18 mouse cellular contexts compared by ENCODE assay signal in the genomic region with DNA sequence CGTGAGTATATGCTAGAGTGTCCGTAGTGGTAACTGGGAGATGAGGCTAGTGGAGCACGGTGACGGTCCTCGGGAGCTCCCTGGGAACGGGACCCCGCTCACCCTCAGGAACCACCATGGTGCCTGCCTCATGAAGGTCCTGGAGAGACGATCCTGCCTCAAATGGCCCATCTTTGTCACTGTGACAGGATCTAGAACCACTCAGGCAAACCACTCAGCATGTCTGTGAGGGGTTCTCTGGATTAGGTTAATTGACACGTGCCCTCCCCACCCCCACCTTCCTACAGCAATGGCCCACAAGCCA. TPM values are rescaled to one million over a fixed set of nuclear protein-coding genes. Genes with fewer than 3 reads are reported as not detected.
DNase-seq lines count a peak whose midpoint lies in the region; ATAC-seq and TF ChIP-seq lines count a peak whose summit lies in the region.
"Had no signal": no experiment of that assay in that cellular context is flagged by ENCODE, and none has a peak within 500 bp of the region (broad histone marks: within the 10 kb centered on the region; RNA-seq: fewer than 3 reads in every experiment).

No protein-coding gene starts in this region.

- no peak for TF ChIP-seq EP300 in lung, postnatal 0 days (IDR thresholded peaks at IDR 0.05)

- no peaks in the 10 kb centered on the region for H3K27me3 ChIP-seq in heart, embryonic 16.5 days (ENCODE audit: control insufficient read depth, insufficient read depth, low read length)
- no peaks in the 10 kb centered on the region for H3K27me3 ChIP-seq in lung, postnatal 0 days (replicated peaks; ENCODE audit: insufficient read depth, low read length)
- no peaks in the 10 kb centered on the region for H3K27me3 ChIP-seq in embryonic facial prominence, embryonic 12.5 days
- H3K27me3 ChIP-seq in hindbrain, postnatal 0 days (ENCODE audit: insufficient read depth, low read length): no peaks in the 10 kb centered on the region
- H3K27me3 ChIP-seq: heart, embryonic 12.5 days; megakaryocyte, embryonic 14.5 days had no signal

- H3K4me1 ChIP-seq in heart, embryonic 16.5 days (ENCODE audit: control insufficient read depth, insufficient read depth, low read length): peaks cover 23% of the 10 kb centered on the region
- H3K4me1 ChIP-seq in lung, postnatal 0 days (ENCODE audit: insufficient read depth, low read depth, low read length): no peaks in the 10 kb centered on the region
- peaks cover 18% of the 10 kb centered on the region for H3K4me1 ChIP-seq in lung, adult 2 months (ENCODE audit: control insufficient read depth, insufficient read depth, low read length)
- H3K4me1 ChIP-seq in embryonic facial prominence, embryonic 12.5 days: peaks cover 39% of the 10 kb centered on the region
- H3K4me1 ChIP-seq in hindbrain, postnatal 0 days (ENCODE audit: insufficient read depth, low read length): no peaks in the 10 kb centered on the region

- no peak overlapping the region for H3K9ac ChIP-seq in heart, embryonic 16.5 days (ENCODE audit: low read length)
- H3K9ac ChIP-seq in lung, postnatal 0 days (replicated peaks; ENCODE audit: low read depth): no peak overlapping the region
- H3K9ac ChIP-seq in embryonic facial prominence, embryonic 12.5 days: no peak overlapping the region
- no peak overlapping the region for H3K9ac ChIP-seq in hindbrain, postnatal 0 days (replicated peaks; ENCODE audit: low read length)
- H3K9ac ChIP-seq: heart, embryonic 12.5 days; liver, postnatal 0 days had no signal

- 77% methylated on average over 9 of the region's 9 CpGs for WGBS in heart, embryonic 16.5 days
- 67% methylated on average over 9 of the region's 9 CpGs for WGBS in lung, postnatal 0 days
- 76% methylated on average over 9 of the region's 9 CpGs for WGBS in lung, adult 2 months
- WGBS in embryonic facial prominence, embryonic 12.5 days: 78% methylated on average over 9 of the region's 9 CpGs
- 79% methylated on average over 9 of the region's 9 CpGs for WGBS in hindbrain, postnatal 0 days

- TF ChIP-seq CTCF in lung, postnatal 0 days (IDR thresholded peaks at IDR 0.05): no peak
- TF ChIP-seq CTCF in lung, adult 2 months (IDR thresholded peaks at IDR 0.05; ENCODE audit: insufficient read depth, low read length): no peak
- TF ChIP-seq CTCF in hindbrain, postnatal 0 days (IDR thresholded peaks at IDR 0.05; ENCODE audit: low read depth): no peak

- H3K9me3 ChIP-seq in heart, embryonic 16.5 days (replicated peaks; ENCODE audit: control insufficient read depth, low read length): no peaks in the 10 kb centered on the region
- H3K9me3 ChIP-seq in lung, postnatal 0 days (ENCODE audit: low read length): no peaks in the 10 kb centered on the region
- H3K9me3 ChIP-seq in embryonic facial prominence, embryonic 12.5 days: no peaks in the 10 kb centered on the region
- H3K9me3 ChIP-seq in hindbrain, postnatal 0 days (ENCODE audit: low read length): no peaks in the 10 kb centered on the region
- H3K9me3 ChIP-seq: heart, embryonic 12.5 days; megakaryocyte, embryonic 14.5 days had no signal

- TF ChIP-seq POLR2A in lung, adult 2 months (IDR thresholded peaks at IDR 0.05; ENCODE audit: borderline replicate concordance, extremely low read depth, low read depth, low read length): no peak

- no peak overlapping the region for H3K4me2 ChIP-seq in heart, embryonic 16.5 days (ENCODE audit: low read depth, low read length)
- no peak overlapping the region for H3K4me2 ChIP-seq in lung, postnatal 0 days (replicated peaks; ENCODE audit: low read depth, low read length)
- H3K4me2 ChIP-seq in embryonic facial prominence, embryonic 12.5 days (replicated peaks): no peak overlapping the region
- H3K4me2 ChIP-seq in hindbrain, postnatal 0 days (ENCODE audit: low read depth, low read length): no peak overlapping the region
- H3K4me2 ChIP-seq: heart, embryonic 12.5 days had no signal

- no peak for DNase-seq in heart, postnatal 25 days (ENCODE audit: low spot score)
- DNase-seq in lung, postnatal 0 days (ENCODE audit: low spot score): no peak
- no peak for DNase-seq in lung, adult 2 months
- no peak for DNase-seq in hindbrain, postnatal 0 days (ENCODE audit: low spot score)
- DNase-seq in kidney, adult 11 months: no peak
- DNase-seq: adrenal gland, postnatal 36 days; cerebellum, adult 2 months; kidney, adult 8-10 months; kidney, postnatal 25 days; liver; liver, postnatal 0 days; thymus, postnatal 4 days had no signal

- intact Hi-C loops in heart, postnatal 25 days (cut with DNase I): loop anchor here (5.0 kb wide), 1 partner anchor 42 kb away; the partner anchor contains the start of gene Frmd6

- no peak overlapping the region; the same call in 1 of the 2 replicates for H3K27ac ChIP-seq in heart, embryonic 16.5 days (ENCODE audit: low read length)
- no peak overlapping the region for H3K27ac ChIP-seq in lung, postnatal 0 days (ENCODE audit: low read length)
- H3K27ac ChIP-seq in embryonic facial prominence, embryonic 12.5 days: 0 out of 2 replicates have a peak overlapping the region, but pooled peaks have one; percentile 17
- no peak overlapping the region for H3K27ac ChIP-seq in hindbrain, postnatal 0 days

- ATAC-seq in heart, embryonic 16.5 days (replicated peaks; ENCODE audit: extremely low read depth, insufficient read depth, low FRiP score): 0 out of 2 replicates have a peak, but pooled peaks have one; percentile 7
- ATAC-seq in lung, postnatal 0 days: peak; percentile 28; the same call in 1 of the 2 replicates
- no peak; the same call in 1 of the 2 replicates for ATAC-seq in embryonic facial prominence, embryonic 12.5 days (ENCODE audit: insufficient number of reproducible peaks, insufficient read depth, low FRiP score, low TSS enrichment)
- peak; percentile 38; the same call in 1 of the 2 replicates for ATAC-seq in hindbrain, postnatal 0 days
- ATAC-seq: forebrain, embryonic 16.5 days; liver, postnatal 0 days had no signal

- no peak overlapping the region for H3K4me3 ChIP-seq in heart, embryonic 16.5 days (ENCODE audit: low read length)
- no peak overlapping the region for H3K4me3 ChIP-seq in lung, postnatal 0 days (ENCODE audit: low read depth, low read length)
- no peak overlapping the region for H3K4me3 ChIP-seq in lung, adult 2 months (replicated peaks; ENCODE audit: extremely low read depth, low read depth, low read length)
- H3K4me3 ChIP-seq in embryonic facial prominence, embryonic 12.5 days: no peak overlapping the region
- no peak overlapping the region for H3K4me3 ChIP-seq in hindbrain, postnatal 0 days (ENCODE audit: low read length)
- H3K4me3 ChIP-seq: heart, embryonic 12.5 days; left cerebral cortex, adult 2 months; megakaryocyte, embryonic 14.5 days had no signal

- peaks cover 5% of the 10 kb centered on the region; the same call in 1 of the 2 replicates for H3K36me3 ChIP-seq in heart, embryonic 16.5 days (ENCODE audit: control insufficient read depth, insufficient read depth)
- no peaks in the 10 kb centered on the region for H3K36me3 ChIP-seq in lung, postnatal 0 days (ENCODE audit: insufficient read depth, low read length)
- peaks cover 17% of the 10 kb centered on the region for H3K36me3 ChIP-seq in embryonic facial prominence, embryonic 12.5 days
- H3K36me3 ChIP-seq in hindbrain, postnatal 0 days (ENCODE audit: insufficient read depth, low read length): no peaks in the 10 kb centered on the region

RNA-seq across cellular contexts. Expression of gene Frmd6, which starts 43.6 kb away (rescaled TPM):
- polyA plus RNA-seq in heart, embryonic 16.5 days (2015; fragmentation: Nextera tagmentation; extraction: Ambion mirVana): 25.7 and 27.7 TPM in 2 replicates
- 10 to 100 TPM; 38.5 to 43.3 TPM for total RNA-seq in heart, postnatal 25 days (2021)
- 25.5 and 27.9 TPM in 2 replicates for polyA plus RNA-seq in lung, postnatal 0 days (2015; fragmentation: Nextera tagmentation; extraction: Ambion mirVana)
- polyA plus RNA-seq in lung, adult 2 months (2012; rRNA removed): 29.1 and 32.6 TPM in 2 replicates
- 74.5 and 81.3 TPM in 2 replicates for polyA plus RNA-seq in embryonic facial prominence, embryonic 12.5 days (2016; fragmentation: Nextera tagmentation; extraction: Ambion mirVana)
- 7.0 and 7.9 TPM in 2 replicates for total RNA-seq in hindbrain, postnatal 0 days (2014; rRNA removed)
- polyA plus RNA-seq in hindbrain, postnatal 0 days (2015; fragmentation: Nextera tagmentation; extraction: Ambion mirVana): 5.8 and 6.5 TPM in 2 replicates
